Mouse (Mus musculus) erythroblast, embryonic 14.5 days (primary cell): Measurements from ENCODE around the gene Gm49366. TPM values are rescaled to one million over a fixed set of nuclear protein-coding genes. Genes with fewer than 3 reads are reported as not detected.
A peak's percentile ranks its signal among the peaks of the same experiment; 100 is the strongest.
"Not testable (repeated sequence)": the region's sequence is repeated elsewhere in the genome, so short reads cannot be mapped to it uniquely, and the experiment has no call there.

ENCODE experiments used
- H3K27me3 ChIP-seq: 2 replicates; pipeline ENCODE4 v1.6.1; 2012; ENCODE audit warnings: inconsistent platforms; ENCODE audit not compliant: control insufficient read depth
- H3K36me3 ChIP-seq: 2 replicates; pipeline ENCODE4 v1.6.1; 2012; ENCODE audit warnings: mild to moderate bottlenecking, inconsistent platforms; ENCODE audit not compliant: control insufficient read depth
- H3K4me1 ChIP-seq: 2 replicates; pipeline ENCODE4 v1.6.1; 2012; ENCODE audit warnings: inconsistent platforms; ENCODE audit not compliant: control insufficient read depth
- H3K4me3 ChIP-seq: replicated peaks from 2 replicates; pipeline ENCODE3; 2012; ENCODE audit warnings: moderate library complexity, mild to moderate bottlenecking, inconsistent platforms
- H3K9me3 ChIP-seq: 2 replicates; pipeline ENCODE4 v1.6.1; 2012; ENCODE audit warnings: low read length, inconsistent platforms, mixed read lengths; ENCODE audit not compliant: control insufficient read depth
- GATA1 ChIP-seq: IDR thresholded peaks from 2 replicates; pipeline ENCODE4 v1.6.1; 2012; ENCODE audit warnings: low read length, inconsistent platforms, mixed read lengths
- TAL1 ChIP-seq: IDR thresholded peaks from 3 replicates; pipeline ENCODE4 v1.6.1; 2012; ENCODE audit warnings: low read length, inconsistent platforms, mixed read lengths
- polyA plus RNA-seq: library from polyadenylated mRNA; stranded (reverse); fragments of >175 nt; gene quantifications from 2 replicates; pipeline ENCODE4 v1.2.3, GENCODE M21; 2012

Gm49366 gene
- polyA plus RNA-seq, 1 experiment = not detected

- peaks cover 44% of the 10 kb centered on the region for H3K27me3 ChIP-seq
- H3K4me3 ChIP-seq = no peak within 1 kb of the TSS
These were observed 30.3 kb downstream of the Gm49366 start, which contains the start of gene Acot5 for GRCm38 (mm10) chr12:84068986-84069385. Acot5 (plus strand) TSS chr12:84069325.

GRCm38 (mm10) chr12:84069582-84069981 is 30.8 kb downstream of the Gm49366 start:
- not testable (repeated sequence) for H3K4me3 ChIP-seq, H3K36me3 ChIP-seq, H3K9me3 ChIP-seq, H3K4me1 ChIP-seq
- H3K27me3 ChIP-seq = peaks cover 44% of the 10 kb centered on the region

More at GRCm38 (mm10) chr12:84068986-84069385, 30.3 kb downstream of the Gm49366 start, which contains the start of gene Acot5:
- Histone ChIP-seq H3K36me3 (no peaks in the 10 kb centered on the region), H3K9me3 (no peaks in the 10 kb centered on the region), H3K4me1 (no peaks in the 10 kb centered on the region)
- no peak for TF ChIP-seq GATA1
- TF ChIP-seq TAL1 = no peak

GRCm38 (mm10) chr12:84071696-84072095 is 33.0 kb downstream of the Gm49366 start:
- TF ChIP-seq TAL1 (no peak), GATA1 (no peak)
- H3K4me3 ChIP-seq = no peak overlapping the region
- no peaks in the 10 kb centered on the region for H3K36me3 ChIP-seq
- no peaks in the 10 kb centered on the region for H3K4me1 ChIP-seq
- peaks cover 44% of the 10 kb centered on the region for H3K27me3 ChIP-seq
- H3K9me3 ChIP-seq = no peaks in the 10 kb centered on the region

- no peaks in the 10 kb centered on the region for H3K9me3 ChIP-seq
- H3K27me3 ChIP-seq = no peaks in the 10 kb centered on the region
- H3K4me3 ChIP-seq = no peak overlapping the region
- TF ChIP-seq GATA1 (no peak), TAL1 (no peak)
- H3K36me3 ChIP-seq = no peaks in the 10 kb centered on the region
- no peaks in the 10 kb centered on the region for H3K4me1 ChIP-seq
These were observed 38.7 kb downstream of the Gm49366 start for GRCm38 (mm10) chr12:84077371-84077990.

GRCm38 (mm10) chr12:84083842-84084241 is 45.1 kb downstream of the Gm49366 start:
- no peak overlapping the region for H3K4me3 ChIP-seq
- no peaks in the 10 kb centered on the region for H3K27me3 ChIP-seq
- no peaks in the 10 kb centered on the region for H3K4me1 ChIP-seq
- TF ChIP-seq TAL1 = no peak
- TF ChIP-seq GATA1 = no peak
- no peaks in the 10 kb centered on the region for H3K36me3 ChIP-seq
- H3K9me3 ChIP-seq = peaks cover 3% of the 10 kb centered on the region

- Histone ChIP-seq H3K9me3 (peaks cover 6% of the 10 kb centered on the region), H3K4me1 (no peaks in the 10 kb centered on the region), H3K27me3 (no peaks in the 10 kb centered on the region), H3K4me3 (no peak overlapping the region), H3K36me3 (no peaks in the 10 kb centered on the region)
- TF ChIP-seq GATA1 = no peak
- TF ChIP-seq TAL1 = no peak
These were observed 45.8 kb downstream of the Gm49366 start for GRCm38 (mm10) chr12:84084581-84084980.

GRCm38 (mm10) chr12:84094666-84095065 is 55.9 kb downstream of the Gm49366 start:
- H3K36me3 ChIP-seq, H3K27me3 ChIP-seq, H3K4me3 ChIP-seq, H3K4me1 ChIP-seq: not testable (repeated sequence)
- H3K9me3 ChIP-seq = peaks cover 26% of the 10 kb centered on the region

GRCm38 (mm10) chr12:84099605-84100004 is 60.9 kb downstream of the Gm49366 start:
- Histone ChIP-seq H3K27me3 (no peaks in the 10 kb centered on the region), H3K36me3 (no peaks in the 10 kb centered on the region), H3K9me3 (peaks cover 5% of the 10 kb centered on the region; the same call in 1 of the 2 replicates), H3K4me3 (no peak overlapping the region), H3K4me1 (peaks cover 19% of the 10 kb centered on the region)
- TF ChIP-seq GATA1 = no peak
- TF ChIP-seq TAL1 = no peak

GRCm38 (mm10) chr12:84100071-84100470 is 61.3 kb downstream of the Gm49366 start:
- Histone ChIP-seq H3K36me3 (no peaks in the 10 kb centered on the region), H3K4me3 (no peak overlapping the region)
- no peak for TF ChIP-seq TAL1
- TF ChIP-seq GATA1 = no peak

GRCm38 (mm10) chr12:84100604-84101492 is 62.1 kb downstream of the Gm49366 start, which contains the start of gene Acot6:
Acot6 (plus strand) TSS chr12:84100654.
- H3K4me3 ChIP-seq = peak within 1 kb of the TSS; percentile 66

More at GRCm38 (mm10) chr12:84100071-84100470, 61.3 kb downstream of the Gm49366 start:
- Histone ChIP-seq H3K9me3 (peaks cover 5% of the 10 kb centered on the region; the same call in 1 of the 2 replicates), H3K27me3 (no peaks in the 10 kb centered on the region), H3K4me1 (peaks cover 19% of the 10 kb centered on the region)

More at GRCm38 (mm10) chr12:84100604-84101492, 62.1 kb downstream of the Gm49366 start, which contains the start of gene Acot6:
- not testable (repeated sequence) for H3K27me3 ChIP-seq, H3K9me3 ChIP-seq, H3K36me3 ChIP-seq
- H3K4me1 ChIP-seq = peaks cover 19% of the 10 kb centered on the region
